Mouse (Mus musculus) urinary bladder, postnatal 10 days (tissue): ENCODE results near the gene Tvp23b.
A peak's percentile ranks its signal among the peaks of the same experiment; 100 is the strongest.

ENCODE experiments used
- DNase-seq: peaks from one replicate; pipeline ENCODE4 v3.0.0; 2022; ENCODE audit warnings: low spot score

Tvp23b gene

DNA sequence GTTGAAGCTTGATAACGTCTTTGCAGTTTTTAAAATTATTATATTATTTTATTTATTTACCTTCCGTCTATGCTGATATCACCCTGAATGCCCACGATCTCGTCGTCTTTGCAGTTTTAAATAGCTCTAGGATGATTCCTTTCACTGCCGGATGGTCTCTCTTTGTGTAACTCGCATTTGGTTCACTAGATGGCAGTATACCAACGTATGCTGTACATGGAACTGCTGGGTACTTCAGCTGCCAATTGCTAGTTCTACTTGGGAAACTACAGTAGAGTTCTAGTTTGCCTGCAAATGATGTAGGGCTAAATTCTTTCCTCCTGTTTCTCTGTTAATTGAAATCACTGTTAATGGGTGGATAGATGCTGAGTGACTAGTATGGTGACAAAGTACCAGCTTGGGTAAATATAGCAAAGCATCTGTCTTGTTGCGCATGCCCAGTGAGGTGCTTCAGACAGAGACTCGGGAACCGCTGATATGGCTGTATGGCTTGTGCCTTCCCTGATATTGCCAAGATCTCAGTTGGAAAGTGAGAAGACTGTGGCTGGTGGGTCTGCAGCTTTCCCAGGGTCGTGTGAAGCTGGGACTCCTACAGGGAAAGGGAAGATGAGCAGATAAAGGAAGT is 22.6 kb downstream of the Tvp23b start:
- no peak for DNase-seq

- DNase-seq: no peak
These were observed 24.7 kb downstream of the Tvp23b start for GRCm38 (mm10) chr11:62903871-62904495.

DNA sequence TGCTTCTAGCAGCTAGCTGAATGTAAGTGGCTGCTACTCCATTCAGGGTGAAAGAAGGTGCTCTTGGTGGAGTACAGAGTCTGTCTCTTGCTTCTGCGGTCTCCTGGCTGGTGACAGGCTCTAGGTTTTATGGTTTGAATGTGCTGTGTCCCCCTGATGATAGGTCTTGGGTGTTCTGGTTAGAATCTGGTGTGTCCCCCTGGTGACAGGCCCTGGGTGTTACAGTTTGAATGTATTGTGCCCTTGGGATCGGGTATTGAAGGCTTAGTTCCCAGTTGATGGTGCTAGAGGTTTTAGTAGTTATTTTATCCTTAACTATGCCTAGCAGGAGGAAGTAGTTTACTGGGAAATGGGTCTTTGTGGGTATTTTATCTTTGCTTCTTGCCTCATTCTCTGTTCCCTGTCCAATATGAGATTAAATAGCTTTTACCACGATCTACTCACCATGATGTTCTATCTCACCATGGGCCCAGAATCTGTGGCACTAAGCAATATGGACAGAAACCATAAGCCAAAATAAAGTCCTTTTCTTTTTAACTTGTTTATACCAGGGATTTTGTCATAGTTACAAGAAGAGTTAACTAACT is 30.6 kb downstream of the Tvp23b start:
- no peak for DNase-seq

GRCm38 (mm10) chr11:62911362-62911761 is 32.1 kb downstream of the Tvp23b start:
- no peak for DNase-seq

- no peak for DNase-seq
These were observed 33.9 kb downstream of the Tvp23b start for GRCm38 (mm10) chr11:62913141-62913540.

GRCm38 (mm10) chr11:62914532-62914931 is 35.3 kb downstream of the Tvp23b start:
- no peak for DNase-seq

DNA sequence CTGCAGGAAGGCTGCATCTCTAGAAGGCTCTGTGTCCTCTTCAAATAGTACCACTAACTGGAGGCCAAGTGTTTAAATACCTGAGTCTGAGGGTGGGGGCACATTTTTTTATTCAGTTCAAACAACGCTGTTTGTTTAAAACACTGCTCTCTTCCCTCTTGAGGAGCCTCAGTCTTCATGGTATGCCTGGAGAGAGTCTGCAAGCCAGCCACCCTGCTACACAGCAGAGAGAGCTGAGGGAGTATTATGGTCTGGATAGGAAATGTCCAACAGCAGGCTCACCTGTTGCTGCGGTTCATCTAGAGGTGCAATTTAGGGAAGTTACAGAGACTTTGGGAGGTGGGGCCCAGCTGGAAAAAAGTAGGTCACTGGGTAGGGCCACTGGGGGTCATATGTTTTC is 36.2 kb downstream of the Tvp23b start:
- DNase-seq: no peak

GRCm38 (mm10) chr11:62916765-62917164 is 37.5 kb downstream of the Tvp23b start:
- DNase-seq: no peak

- no peak for DNase-seq
These were observed 40.9 kb downstream of the Tvp23b start for GRCm38 (mm10) chr11:62919946-62920742.

DNA sequence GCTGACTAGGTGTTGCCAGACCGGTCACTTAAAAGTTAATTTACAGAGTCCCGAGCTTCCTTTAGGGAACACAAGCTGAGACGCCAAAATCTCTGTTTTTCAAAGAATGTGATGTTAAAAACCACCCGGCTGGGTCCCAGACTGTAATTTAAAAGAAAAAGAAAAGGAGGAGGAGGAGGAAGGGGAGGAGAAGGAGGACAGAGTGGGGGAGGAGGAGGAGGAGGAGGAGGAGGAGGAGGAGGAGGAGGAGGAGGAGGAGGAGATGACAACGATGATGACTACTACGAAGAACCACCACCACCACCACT is 41.4 kb downstream of the Tvp23b start:
- no peak for DNase-seq

DNA sequence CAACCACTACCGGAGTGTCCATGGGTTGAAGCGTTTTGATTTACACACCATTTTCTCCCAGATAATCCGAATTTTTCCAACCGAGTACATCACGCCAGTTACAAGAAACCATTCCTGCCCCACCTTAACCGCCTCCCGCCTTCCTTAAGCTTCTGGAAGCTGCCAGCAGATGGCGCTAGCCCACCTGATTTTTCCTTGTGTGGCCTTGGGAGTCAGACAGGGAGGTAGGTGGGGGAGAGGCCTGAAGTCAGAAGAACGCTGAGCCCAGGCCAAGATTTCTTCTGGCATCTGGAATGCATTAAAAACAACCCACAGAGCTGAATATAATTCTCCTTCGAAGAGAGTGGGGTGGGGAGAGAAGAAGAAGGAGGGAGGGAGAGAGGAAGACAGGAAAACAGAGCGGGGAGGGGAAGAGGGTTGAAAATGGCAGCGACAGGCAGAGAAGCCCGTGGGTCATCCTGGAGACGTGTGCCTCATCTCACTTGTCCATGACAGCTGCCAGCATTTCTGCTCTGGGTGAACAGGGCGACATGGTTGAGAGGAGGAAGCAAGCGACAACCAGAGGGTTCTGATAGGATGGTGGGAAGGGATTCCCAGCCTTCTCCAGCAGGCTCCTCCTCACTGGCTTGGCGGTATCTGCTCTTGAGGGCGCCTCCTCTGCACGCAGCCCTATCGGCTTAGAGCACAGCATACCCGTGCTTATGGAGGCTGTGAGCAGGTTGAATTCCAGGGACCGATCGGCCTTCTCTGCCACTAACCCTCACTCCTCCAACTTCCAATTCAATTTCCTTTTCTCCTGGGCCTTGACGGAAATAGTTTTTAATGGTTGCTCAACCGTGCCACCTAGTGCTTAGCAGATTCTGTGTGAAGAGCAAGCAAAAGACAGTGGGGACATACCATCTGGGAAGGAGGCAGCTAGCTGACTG is 42.1 kb downstream of the Tvp23b start:
- DNase-seq: peak; percentile 76

DNA sequence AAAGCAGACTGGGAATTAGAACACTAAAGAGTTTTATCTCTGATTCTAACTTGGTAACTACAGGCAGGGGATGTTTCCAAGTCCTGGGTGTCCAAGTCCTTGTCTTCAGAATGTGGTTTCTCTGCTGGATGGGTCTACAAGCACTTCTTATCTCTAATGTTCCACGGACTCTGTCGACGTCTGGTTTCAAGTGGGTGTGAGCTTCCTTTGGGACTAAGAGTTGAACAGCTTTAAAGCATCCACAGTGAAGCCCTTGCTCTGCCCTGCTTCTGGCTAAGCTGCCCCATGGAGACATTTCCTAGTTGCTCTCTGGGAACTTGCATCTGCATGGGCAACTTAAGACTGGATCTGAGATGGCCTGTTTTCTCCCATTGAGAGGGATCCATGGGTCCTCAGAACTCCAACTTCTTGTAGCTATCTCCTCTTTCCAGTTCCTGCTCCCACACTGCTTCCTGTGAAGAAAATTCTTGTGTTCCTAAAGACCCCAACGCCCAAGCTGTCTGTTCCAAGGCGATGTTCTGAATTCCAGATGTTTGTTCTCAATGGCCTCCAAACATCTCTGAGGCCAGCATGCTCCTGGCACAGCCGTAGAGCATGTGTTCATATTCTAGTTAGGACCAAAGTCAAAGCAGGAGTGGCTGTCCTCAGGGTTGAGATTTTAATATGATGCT is 45.0 kb downstream of the Tvp23b start:
- no peak for DNase-seq

DNA sequence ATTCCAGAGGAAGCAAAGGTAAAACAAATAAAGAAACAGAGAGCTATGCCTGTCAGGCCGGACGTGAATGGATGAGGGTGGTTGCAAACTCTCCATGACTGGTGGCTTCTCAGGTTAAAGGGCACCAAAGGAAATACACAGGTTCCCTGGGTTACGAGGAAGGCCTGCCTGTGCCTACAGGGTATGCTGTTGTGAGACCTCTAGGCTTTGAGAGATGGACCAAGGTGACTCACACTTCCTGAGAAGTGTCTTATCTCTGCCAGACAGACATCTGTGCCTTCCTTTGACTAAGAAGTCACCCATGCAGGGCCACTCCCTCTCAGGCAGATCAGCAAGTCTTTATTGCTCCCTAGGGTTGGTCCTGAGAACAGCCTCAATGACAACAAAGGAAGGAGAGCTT is 50.5 kb downstream of the Tvp23b start:
- DNase-seq: no peak

DNA sequence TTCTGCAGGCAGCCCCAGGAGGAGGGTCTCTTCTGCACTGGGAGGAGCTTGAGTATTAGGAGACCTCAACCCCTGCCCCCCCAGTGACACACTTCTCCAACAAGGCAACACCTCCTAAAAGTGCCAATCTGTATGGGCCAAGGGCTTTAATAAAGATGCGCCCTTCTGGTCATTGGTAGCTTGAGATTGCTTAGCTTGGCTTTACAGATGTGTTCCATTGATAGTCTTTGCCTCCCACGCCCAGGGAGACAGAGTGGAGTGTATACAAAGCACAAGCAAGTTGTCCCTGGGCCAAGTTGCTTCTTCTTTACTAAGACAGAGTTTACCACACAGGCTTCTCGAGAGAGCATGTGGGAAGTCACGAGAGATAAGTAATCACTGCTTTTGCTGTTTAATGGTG is 51.3 kb downstream of the Tvp23b start:
- DNase-seq: no peak

DNA sequence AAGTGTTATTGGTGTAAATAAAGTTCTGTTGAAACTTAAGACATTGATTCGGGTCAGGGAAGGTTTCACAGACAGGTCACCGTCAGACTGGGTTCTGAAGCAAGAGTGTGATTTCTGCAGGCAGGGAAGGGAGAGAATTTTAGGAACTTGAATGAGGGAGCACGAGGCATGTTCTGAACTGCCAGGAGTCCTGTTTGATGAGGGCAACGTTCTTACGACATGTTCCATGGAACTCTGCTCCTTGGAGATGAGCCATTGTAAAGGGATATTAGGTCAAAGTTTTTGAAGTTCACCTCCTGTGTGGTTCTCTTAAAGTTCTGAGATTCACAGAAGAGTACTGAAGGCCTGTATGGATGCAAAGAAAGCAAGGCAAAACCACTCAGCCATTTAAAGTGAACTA is 51.9 kb downstream of the Tvp23b start:
- DNase-seq: no peak

GRCm38 (mm10) chr11:62933099-62933498 is 53.8 kb downstream of the Tvp23b start:
- DNase-seq: no peak

GRCm38 (mm10) chr11:62934795-62935514 is 55.7 kb downstream of the Tvp23b start:
- no peak for DNase-seq

DNA sequence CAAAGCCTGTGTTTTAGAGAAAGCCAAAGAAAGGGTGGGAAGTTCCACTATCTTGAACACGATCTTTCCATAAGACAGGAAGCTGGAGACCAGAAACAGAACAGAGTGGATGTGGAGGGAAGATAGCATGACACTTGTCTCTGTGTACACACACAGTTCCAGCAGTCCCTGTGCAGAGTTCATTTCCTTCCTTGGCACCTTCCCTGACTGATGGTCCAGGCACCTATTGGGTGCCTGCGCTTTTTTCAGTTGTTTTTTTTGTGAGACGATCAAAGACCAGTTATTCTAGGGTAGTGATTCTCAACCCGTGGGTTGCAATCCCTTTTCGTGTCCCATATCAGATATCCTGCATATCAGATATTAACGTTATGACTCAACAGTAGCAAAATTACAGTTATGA is 58.7 kb downstream of the Tvp23b start:
- DNase-seq: no peak

- no peak for DNase-seq
These were observed 59.7 kb downstream of the Tvp23b start for GRCm38 (mm10) chr11:62938921-62939320.

DNA sequence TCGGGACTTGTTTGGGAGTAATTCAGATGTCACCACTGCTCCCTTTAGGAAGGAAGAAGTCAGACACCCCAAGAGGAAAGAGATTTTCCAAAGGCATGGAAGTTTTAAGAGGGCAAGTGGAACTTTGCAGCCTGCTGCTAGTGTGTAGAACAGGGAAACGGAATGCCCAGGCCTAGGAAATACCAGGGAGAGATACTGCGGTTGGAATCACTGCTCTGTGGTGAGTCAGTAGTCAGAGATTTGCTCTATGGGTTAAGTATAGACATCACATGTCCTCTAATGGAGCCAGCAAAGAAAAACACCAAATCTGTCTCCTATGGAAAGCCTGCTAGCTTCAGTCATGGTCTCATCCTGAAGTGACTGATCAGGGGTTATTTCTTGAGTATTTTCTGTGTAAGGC is 60.9 kb downstream of the Tvp23b start:
- DNase-seq: no peak

DNA sequence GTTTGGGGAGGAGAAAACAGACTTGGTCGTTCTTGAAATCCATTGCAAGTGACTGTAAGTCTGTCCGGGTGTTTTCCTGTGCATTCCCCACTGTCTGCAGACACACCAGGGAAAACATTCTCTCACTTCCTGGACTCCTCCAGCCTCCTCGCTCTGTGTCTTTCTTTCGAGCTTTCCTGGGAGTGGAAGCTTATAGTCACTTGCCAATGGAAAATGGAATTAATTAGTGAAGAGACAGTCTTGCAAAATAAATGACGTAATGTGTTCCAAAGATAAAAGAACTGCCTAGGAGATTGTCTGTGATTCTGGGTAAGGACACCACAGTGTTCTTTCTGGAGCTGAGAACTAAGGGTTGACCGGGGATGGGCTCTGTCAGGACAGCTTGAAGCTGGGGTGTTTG is 64.3 kb downstream of the Tvp23b start:
- no peak for DNase-seq
